Mouse (Mus musculus) skeletal muscle tissue, postnatal 0 days (tissue): Measurements from ENCODE around the gene Selp. TPM values are rescaled to one million over a fixed set of nuclear protein-coding genes. Genes with fewer than 3 reads are reported as not detected.

ENCODE experiments used
- polyA plus RNA-seq: library from polyadenylated mRNA; unstranded; fragments of >200 nt; fragmentation: Nextera tagmentation; extraction: Ambion mirVana; gene quantifications from 2 replicates; pipeline ENCODE4 v1.2.1, GENCODE M21; 2015

The Selp gene
- polyA plus RNA-seq = 0.62 and 0.88 TPM in 2 replicates

GRCm38 (mm10) chr1:164114947-164115493 is at the start of gene Selp:
Gene Selp (plus strand): TSS chr1:164115264.

DNA sequence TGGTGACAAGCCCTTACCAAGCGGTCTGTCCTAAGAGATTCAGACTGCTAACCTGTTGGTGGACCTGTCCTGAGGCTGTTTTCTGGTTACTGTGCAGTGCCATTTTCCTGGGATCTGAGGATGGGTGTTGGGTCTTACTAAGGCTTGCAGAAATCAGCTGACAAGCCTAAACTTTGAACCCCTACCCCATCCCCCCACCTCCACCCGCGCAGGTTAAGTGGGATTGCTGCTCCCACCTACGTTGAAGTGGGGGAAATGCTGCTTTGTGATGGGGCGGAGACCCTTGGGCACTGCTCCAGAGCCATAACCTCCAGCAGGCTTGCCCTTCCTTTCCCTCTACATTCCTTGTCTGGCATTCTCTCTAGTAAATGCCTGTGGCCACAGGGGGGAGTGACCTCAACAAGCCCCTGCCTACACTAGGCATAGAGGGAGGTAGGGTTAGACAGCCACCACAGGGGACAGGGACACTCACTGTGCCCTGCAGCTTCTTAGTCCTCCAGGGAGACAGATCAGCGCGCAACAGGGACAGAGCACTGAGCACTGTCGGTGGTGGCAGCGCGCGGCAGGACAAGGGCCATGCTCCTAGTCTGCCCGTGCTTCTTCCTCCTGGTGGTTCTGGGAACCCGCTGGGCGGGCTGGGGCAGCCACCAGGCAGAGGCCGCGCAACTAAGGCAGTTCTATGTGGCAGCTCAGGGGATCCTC is 36.5 kb downstream of the Selp start, which contains the start of gene F5:
Gene F5, plus strand, starts transcription at position 452 of the 702 bp plus-strand sequence.

Other genes starting within 250 kb of the Selp start
- 6.1 and 7.7 TPM in 2 replicates for gene Scyl3, start 186.2 kb upstream of the Selp start, polyA plus RNA-seq
- 2.6 and 3.5 TPM in 2 replicates for gene BC055324, start 120.5 kb upstream of the Selp start, polyA plus RNA-seq
- 4.2 TPM in 2 replicates for gene Mettl18, start 120.4 kb upstream of the Selp start, polyA plus RNA-seq
- gene Sele, start 67.0 kb upstream of the Selp start, polyA plus RNA-seq = 0.05 and 0.13 TPM in 2 replicates
- gene Sell, start 53.3 kb upstream of the Selp start, polyA plus RNA-seq = 0.27 and 0.45 TPM in 2 replicates
- gene F5, start 36.6 kb downstream of the Selp start, polyA plus RNA-seq = 0.05 TPM in 2 replicates
- gene Slc19a2, start 133.8 kb downstream of the Selp start, polyA plus RNA-seq = 2.7 and 2.9 TPM in 2 replicates
- 3.4 and 4.8 TPM in 2 replicates for gene Ccdc181, start 160.3 kb downstream of the Selp start, polyA plus RNA-seq
- gene Nme7, start 188.9 kb downstream of the Selp start, polyA plus RNA-seq = 7.6 and 10.8 TPM in 2 replicates
- 22.3 and 24.0 TPM in 2 replicates for gene Blzf1, start 192.2 kb downstream of the Selp start, polyA plus RNA-seq